Mouse (Mus musculus) G1E (cell line): ENCODE measurements at regions not wholly inside any gene's neighbourhood (a gene's known extent, or its start where the extent isn't known, plus 50 kb on each side); places are given as distances from the start of the nearest gene placed in this dataset.

Experiments
- ATAC-seq: 2 replicates; pipeline ENCODE4 v1.8.0; 2016; ENCODE audit warnings: mild to moderate bottlenecking; ENCODE audit not compliant: insufficient number of reproducible peaks, poor library complexity, low FRiP score, severe bottlenecking; ENCODE audit errors: extremely low read depth
- DNase-seq: peaks from one replicate; pipeline ENCODE4 v3.0.0; 2012; ENCODE audit warnings: low spot score
- H3K27me3 ChIP-seq: 2 replicates; pipeline ENCODE4 v1.6.1; 2012; ENCODE audit warnings: mild to moderate bottlenecking, low read length, inconsistent platforms; ENCODE audit not compliant: insufficient read depth
- H3K36me3 ChIP-seq: replicated peaks from 2 replicates; pipeline ENCODE3; 2012; ENCODE audit warnings: mild to moderate bottlenecking, inconsistent platforms
- H3K4me1 ChIP-seq: 2 replicates; pipeline ENCODE4 v1.6.1; 2012; ENCODE audit warnings: low read depth, low read length, inconsistent platforms, mixed read lengths; ENCODE audit not compliant: insufficient read depth
- H3K4me3 ChIP-seq: 2 replicates; pipeline ENCODE4 v1.5.1; 2012; ENCODE audit warnings: low read depth, mild to moderate bottlenecking, inconsistent platforms, low read length, moderate library complexity, mixed read lengths
- H3K9me3 ChIP-seq: replicated peaks from 2 replicates; pipeline ENCODE4 v1.6.1; 2012; ENCODE audit warnings: inconsistent platforms
- CTCF ChIP-seq: IDR thresholded peaks from 2 replicates; pipeline ENCODE4 v1.5.1; 2012; ENCODE audit warnings: low read depth, low read length, inconsistent platforms, mixed read lengths
- GATA1 ChIP-seq: IDR thresholded peaks from 2 replicates; pipeline ENCODE4 v1.6.1; 2012; ENCODE audit warnings: borderline replicate concordance, low read length, inconsistent platforms, mixed read lengths
- GATA2 ChIP-seq: IDR thresholded peaks from 2 replicates; pipeline ENCODE4 v1.6.1; 2012; ENCODE audit warnings: low read depth, low read length, inconsistent platforms, borderline replicate concordance
- POLR2AphosphoS5 ChIP-seq: IDR thresholded peaks from 2 replicates; pipeline ENCODE4 v1.6.1; 2012; ENCODE audit warnings: low read depth, low read length, inconsistent platforms; ENCODE audit not compliant: insufficient replicate concordance
- TAL1 ChIP-seq: conservative IDR thresholded peaks from 2 replicates; pipeline ENCODE4 v1.6.1; 2012; ENCODE audit warnings: low read depth, low read length, inconsistent platforms, mixed read lengths

- DNase-seq (no peak), ATAC-seq (no peak)
- Histone ChIP-seq H3K9me3 (no peaks in the 10 kb centered on the region), H3K4me3 (no peak overlapping the region), H3K36me3 (no peaks in the 10 kb centered on the region), H3K4me1 (peaks cover 2% of the 10 kb centered on the region; the same call in 1 of the 2 replicates), H3K27me3 (peaks cover 4% of the 10 kb centered on the region)
- TF ChIP-seq GATA2 (no peak), TAL1 (no peak), POLR2AphosphoS5 (no peak), CTCF (no peak), GATA1 (no peak)
These were observed 187.7 kb upstream of the Spdye4c start for GRCm38 (mm10) chr2:128403143-128403935.

- DNase-seq = no peak
- ATAC-seq = no peak
- no peaks in the 10 kb centered on the region for H3K36me3 ChIP-seq
- H3K27me3 ChIP-seq = peaks cover 4% of the 10 kb centered on the region
- peaks cover 2% of the 10 kb centered on the region; the same call in 1 of the 2 replicates for H3K4me1 ChIP-seq
- no peak overlapping the region for H3K4me3 ChIP-seq
- no peak for TF ChIP-seq GATA1
- no peak for TF ChIP-seq POLR2AphosphoS5
- no peak for TF ChIP-seq CTCF
- no peak for TF ChIP-seq GATA2
- TF ChIP-seq TAL1 = no peak
- H3K9me3 ChIP-seq = no peaks in the 10 kb centered on the region
These were observed 186.6 kb upstream of the Spdye4c start for GRCm38 (mm10) chr2:128404405-128404804.

DNA sequence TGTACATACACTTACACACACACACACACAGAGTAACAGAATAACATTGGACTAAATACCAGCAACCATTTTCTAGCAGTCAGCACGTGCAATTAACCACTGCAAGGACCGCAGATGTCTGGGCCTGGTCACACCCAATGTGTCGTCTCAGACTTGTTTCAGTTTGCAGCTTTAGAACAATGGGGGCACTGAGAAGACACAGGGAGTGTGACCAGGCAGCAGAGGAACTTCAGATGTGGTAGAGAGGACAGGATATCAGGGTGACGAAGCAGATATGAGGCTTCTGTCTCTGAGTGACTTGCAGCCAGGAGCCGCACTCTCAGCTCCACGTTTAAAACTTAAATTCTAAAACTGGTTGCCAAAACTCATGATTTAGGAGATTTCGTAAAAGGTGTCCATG lies 183.9 kb upstream of the Spdye4c start:
- H3K36me3 ChIP-seq = no peaks in the 10 kb centered on the region

GRCm38 (mm10) chr2:128408718-128409117 lies 182.3 kb upstream of the Spdye4c start:
- Histone ChIP-seq H3K27me3 (peaks cover 9% of the 10 kb centered on the region), H3K36me3 (no peaks in the 10 kb centered on the region), H3K4me1 (no peaks in the 10 kb centered on the region; the same call in 1 of the 2 replicates), H3K4me3 (no peak overlapping the region), H3K9me3 (no peaks in the 10 kb centered on the region)
- no peak for ATAC-seq
- no peak for DNase-seq
- TF ChIP-seq GATA2 (no peak), GATA1 (no peak), POLR2AphosphoS5 (no peak), CTCF (no peak), TAL1 (no peak)

More for the DNA sequence above, 183.9 kb upstream of the Spdye4c start:
- Histone ChIP-seq H3K4me3 (no peak overlapping the region), H3K4me1 (peaks cover 2% of the 10 kb centered on the region; the same call in 1 of the 2 replicates), H3K9me3 (no peaks in the 10 kb centered on the region), H3K27me3 (peaks cover 9% of the 10 kb centered on the region)
- no peak for ATAC-seq
- DNase-seq = no peak
- TF ChIP-seq POLR2AphosphoS5 (no peak), GATA2 (no peak), GATA1 (no peak), TAL1 (no peak), CTCF (no peak)

GRCm38 (mm10) chr2:128412352-128412751 lies 178.7 kb upstream of the Spdye4c start:
- Histone ChIP-seq H3K4me3 (no peak overlapping the region), H3K27me3 (peaks cover 10% of the 10 kb centered on the region; the same call in 1 of the 2 replicates), H3K36me3 (no peaks in the 10 kb centered on the region), H3K4me1 (no peaks in the 10 kb centered on the region), H3K9me3 (no peaks in the 10 kb centered on the region)
- DNase-seq (no peak), ATAC-seq (peak; percentile 45; the same call in 1 of the 2 replicates)
- TF ChIP-seq GATA2 (no peak), CTCF (peak; percentile 45)

DNA sequence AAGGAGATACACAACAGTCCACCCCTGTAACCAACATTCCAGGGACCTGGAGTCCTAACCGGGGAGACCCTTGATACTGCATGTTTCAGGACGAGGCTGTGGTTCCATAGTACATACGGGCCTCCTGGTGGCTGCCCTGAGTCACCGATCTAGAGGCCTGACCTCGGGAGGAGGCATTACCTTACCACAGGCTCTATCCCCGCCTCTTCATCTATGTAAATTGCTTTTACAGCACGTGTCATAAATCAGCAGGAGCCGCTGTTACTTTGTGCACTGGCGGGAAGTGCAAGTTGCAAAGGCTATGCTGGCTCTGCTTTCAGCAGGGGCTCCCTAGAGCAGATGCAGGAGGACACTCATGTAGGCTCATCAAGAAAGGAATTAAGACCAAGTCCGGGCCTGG lies 178.0 kb upstream of the Spdye4c start:
- TF ChIP-seq GATA2 = no peak
- TF ChIP-seq CTCF = no peak
- no peak for TF ChIP-seq GATA1
- TF ChIP-seq TAL1 = no peak
- TF ChIP-seq POLR2AphosphoS5 = no peak
- H3K9me3 ChIP-seq = no peaks in the 10 kb centered on the region
- no peaks in the 10 kb centered on the region for H3K4me1 ChIP-seq
- no peak for ATAC-seq
- H3K36me3 ChIP-seq = no peaks in the 10 kb centered on the region
- DNase-seq = no peak
- H3K4me3 ChIP-seq = no peak overlapping the region
- peaks cover 10% of the 10 kb centered on the region; the same call in 1 of the 2 replicates for H3K27me3 ChIP-seq
